Mouse (Mus musculus): ENCODE results near the gene Tubgcp2.

DNA sequence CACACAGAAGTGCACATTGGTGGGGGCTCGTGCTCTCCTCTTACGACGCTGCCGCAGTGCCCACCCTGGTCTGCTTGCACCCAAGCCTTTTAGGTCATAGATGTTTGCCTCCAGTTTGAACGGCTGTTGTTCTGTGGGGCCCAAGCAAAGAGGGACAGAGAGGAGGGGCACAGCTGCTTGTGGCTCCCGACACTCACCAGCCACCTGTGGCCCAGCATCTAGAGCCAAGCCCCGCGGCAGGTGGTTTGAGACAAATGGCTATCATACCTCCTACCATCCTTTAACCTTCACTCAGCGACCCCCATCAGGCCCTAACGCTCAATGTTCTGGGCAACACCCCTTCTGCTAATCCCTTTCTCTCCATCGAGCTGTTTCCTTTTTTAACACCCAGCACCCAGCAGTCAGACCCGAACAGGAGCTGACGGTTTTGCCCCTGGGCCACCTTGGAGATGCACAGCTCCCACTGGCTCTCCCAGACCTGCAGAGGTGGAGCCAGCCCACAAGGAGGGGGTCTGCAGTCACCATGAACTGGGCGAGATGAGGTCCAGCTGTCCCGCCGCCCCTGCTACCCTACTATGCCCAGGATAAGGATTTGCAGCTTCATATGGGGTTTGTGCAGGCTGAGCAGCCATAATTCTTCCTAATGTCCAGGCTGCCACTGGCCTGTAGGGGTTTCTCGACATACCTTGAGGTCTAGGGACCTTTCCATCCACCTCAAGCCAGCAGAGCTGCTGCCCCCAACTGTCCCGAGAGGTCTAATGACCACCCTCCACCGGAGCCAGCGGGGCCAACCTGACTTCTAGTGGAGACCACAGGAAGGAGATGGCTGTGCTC is 45.2 kb upstream of the Tubgcp2 start:
- no peak for TF ChIP-seq CTCF (IDR thresholded peaks at IDR 0.05 in 2 of 3, conservative IDR thresholded peaks at IDR 0.05 in 1 of 3; ENCODE audit: control insufficient read depth in 1 of 3, insufficient read depth in 1 of 3, low read depth in 2 of 3, low read length in 3 of 3, poor library complexity in 1 of 3, severe bottlenecking in 1 of 3)
- TF ChIP-seq MXI1 (IDR thresholded peaks at IDR 0.05; ENCODE audit: low read depth, low read length), result no peak
- no peak for TF ChIP-seq SIN3A (IDR thresholded peaks at IDR 0.05; ENCODE audit: low read length)
- TF ChIP-seq MYB (IDR thresholded peaks at IDR 0.05; ENCODE audit: low read depth, low read length), result no peak
- TF ChIP-seq EP300 (IDR thresholded peaks at IDR 0.05; ENCODE audit: low read depth in 1 of 2, low read length in 2 of 2), result no peak
- no peak for TF ChIP-seq SMC3 (IDR thresholded peaks at IDR 0.05; ENCODE audit: low read depth, low read length)
- TF ChIP-seq MAFK (IDR thresholded peaks at IDR 0.05; ENCODE audit: borderline replicate concordance, low read depth, low read length), result no peak
- TF ChIP-seq ELF1 (IDR thresholded peaks at IDR 0.05; ENCODE audit: low read depth, low read length), result no peak
- no peak for TF ChIP-seq POLR2A (IDR thresholded peaks at IDR 0.05; ENCODE audit: control insufficient read depth in 1 of 2, insufficient read depth in 1 of 2, low read depth in 1 of 2, low read length in 2 of 2, poor library complexity in 1 of 2)
- no peak for TF ChIP-seq ZC3H11A (IDR thresholded peaks at IDR 0.05; ENCODE audit: low read depth, low read length)
- TF ChIP-seq GABPA (IDR thresholded peaks at IDR 0.05; ENCODE audit: low read depth, low read length), result no peak
